Mouse (Mus musculus) intestine, embryonic 16.5 days (tissue): Measurements from ENCODE around the gene Stip1. TPM values are rescaled to one million over a fixed set of nuclear protein-coding genes. Genes with fewer than 3 reads are reported as not detected.

Experiments
- ATAC-seq: fragments of 200-750 bp; cut with Nextera tagmentation; 2 replicates; pipeline ENCODE4 v1.8.0; 2017; ENCODE audit warnings: moderate TSS enrichment, moderate library complexity
- H3K27ac ChIP-seq: fragments of 300-500 bp; sonication (generic); 2 replicates; pipeline ENCODE4 v1.5.1; 2014; ENCODE audit warnings: mild to moderate bottlenecking, low read length
- H3K27me3 ChIP-seq: fragments of 300-500 bp; sonication (generic); replicated peaks from 2 replicates; pipeline ENCODE4 v1.6.1; 2014; ENCODE audit warnings: low read length, control low read depth, mixed read lengths; ENCODE audit not compliant: control insufficient read depth, insufficient read depth
- H3K36me3 ChIP-seq: fragments of 300-500 bp; sonication (generic); 2 replicates; pipeline ENCODE4 v1.6.1; 2014; ENCODE audit warnings: low read length, control low read depth; ENCODE audit not compliant: control insufficient read depth, insufficient read depth
- H3K4me1 ChIP-seq: fragments of 300-500 bp; sonication (generic); 2 replicates; pipeline ENCODE4 v1.6.1; 2014; ENCODE audit warnings: low read length, control low read depth, mixed read lengths; ENCODE audit not compliant: control insufficient read depth, insufficient read depth
- H3K4me2 ChIP-seq: fragments of 300-500 bp; sonication (generic); 2 replicates; pipeline ENCODE4 v1.6.1; 2014; ENCODE audit warnings: low read depth, low read length, control low read depth
- H3K4me3 ChIP-seq: fragments of 300-500 bp; sonication (generic); 2 replicates; pipeline ENCODE4 v1.5.1; 2014; ENCODE audit warnings: mild to moderate bottlenecking, low read length
- H3K9ac ChIP-seq: fragments of 300-500 bp; sonication (generic); 2 replicates; pipeline ENCODE4 v1.6.1; 2014; ENCODE audit warnings: low read depth, low read length
- H3K9me3 ChIP-seq: fragments of 300-500 bp; sonication (generic); 2 replicates; pipeline ENCODE4 v1.6.1; 2016; ENCODE audit warnings: low read length, control low read depth; ENCODE audit not compliant: control insufficient read depth
- WGBS: fragments of 180-500 bp; shearing (Covaris S2); extraction: QIAGEN DNeasy Blood & Tissue Kit; methylation state at CpG from one replicate; pipeline ENCODE4 v1.1.7; 2014; 5-methylcytosine and 5-hydroxymethylcytosine counted together
- polyA plus RNA-seq: library from polyadenylated mRNA; unstranded; fragments of >200 nt; fragmentation: Nextera tagmentation; extraction: Ambion mirVana; gene quantifications from 2 replicates; pipeline ENCODE4 v1.2.1, GENCODE M21; 2015

Stip1 gene
- polyA plus RNA-seq, 1 experiment from 2014 or later = 208 TPM

GRCm38 (mm10) chr19:6973581-6974190, 66.1 kb downstream of the Stip1 start:
- peaks cover 51% of the 10 kb centered on the region for H3K4me1 ChIP-seq
- H3K27me3 ChIP-seq = no peaks in the 10 kb centered on the region
- no peaks in the 10 kb centered on the region for H3K9me3 ChIP-seq
- peak overlapping the region; percentile 72 for H3K4me2 ChIP-seq
- no peak for ATAC-seq
- peak overlapping the region; percentile 78 for H3K9ac ChIP-seq
- peak overlapping the region; percentile 69 for H3K4me3 ChIP-seq
- H3K27ac ChIP-seq = peak overlapping the region; percentile 68
- WGBS = 30% methylated on average over 12 of the region's 12 CpGs
- peaks cover 5% of the 10 kb centered on the region; the same call in 1 of the 2 replicates for H3K36me3 ChIP-seq

- 78% methylated on average over 13 of the region's 13 CpGs for WGBS
- Histone ChIP-seq H3K36me3 (0 out of 2 replicates have a peak, but pooled peaks cover 3% of the 10 kb centered on the region), H3K9ac (no peak overlapping the region), H3K9me3 (no peaks in the 10 kb centered on the region), H3K27ac (peak overlapping the region; percentile 96; the same call in 1 of the 2 replicates), H3K27me3 (no peaks in the 10 kb centered on the region), H3K4me2 (no peak overlapping the region), H3K4me1 (peaks cover 47% of the 10 kb centered on the region), H3K4me3 (no peak overlapping the region)
- ATAC-seq = no peak
These were observed 67.4 kb downstream of the Stip1 start for GRCm38 (mm10) chr19:6972247-6972917.

GRCm38 (mm10) chr19:6971644-6972043, 68.1 kb downstream of the Stip1 start:
- H3K9ac ChIP-seq = peak overlapping the region; percentile 27
- 0 out of 2 replicates have a peak, but pooled peaks cover 3% of the 10 kb centered on the region for H3K36me3 ChIP-seq
- H3K27ac ChIP-seq = peak overlapping the region; percentile 96
- no peak overlapping the region for H3K4me2 ChIP-seq
- WGBS = 27% methylated on average over 6 of the region's 6 CpGs
- H3K9me3 ChIP-seq = no peaks in the 10 kb centered on the region
- peaks cover 48% of the 10 kb centered on the region for H3K4me1 ChIP-seq
- no peaks in the 10 kb centered on the region for H3K27me3 ChIP-seq
- no peak for ATAC-seq
- H3K4me3 ChIP-seq = no peak overlapping the region

Other genes starting within 250 kb of the Stip1 start
- gene Rps6ka4, start 199.3 kb downstream of the Stip1 start, polyA plus RNA-seq = 20.5 and 20.7 TPM in 2 replicates
- 1.1 and 1.3 TPM in 2 replicates for gene Ccdc88b, start 181.8 kb downstream of the Stip1 start, polyA plus RNA-seq
- gene Trmt112, start 130.3 kb downstream of the Stip1 start, polyA plus RNA-seq = 97.6 and 111 TPM in 2 replicates
- gene Prdx5, start 129.9 kb downstream of the Stip1 start, polyA plus RNA-seq = 234 and 241 TPM in 2 replicates
- gene Esrra, start 118.2 kb downstream of the Stip1 start, polyA plus RNA-seq = 41.7 and 47.7 TPM in 2 replicates
- gene Catsperz, start 114.6 kb downstream of the Stip1 start, polyA plus RNA-seq = 0.73 and 1.4 TPM in 2 replicates
- 0.45 and 0.48 TPM in 2 replicates for gene Kcnk4, start 105.5 kb downstream of the Stip1 start, polyA plus RNA-seq
- 77.7 and 80.5 TPM in 2 replicates for gene Bad, start 98.1 kb downstream of the Stip1 start, polyA plus RNA-seq
- gene Gpr137, start 97.5 kb downstream of the Stip1 start, polyA plus RNA-seq = 20.6 and 21.1 TPM in 2 replicates
- gene Ppp1r14b, start 65.0 kb downstream of the Stip1 start, polyA plus RNA-seq = 57.9 and 58.2 TPM in 2 replicates
- 198 and 222 TPM in 2 replicates for gene Plcb3, start 63.5 kb downstream of the Stip1 start, polyA plus RNA-seq
- 176 and 195 TPM in 2 replicates for gene Fkbp2, start 59.5 kb downstream of the Stip1 start, polyA plus RNA-seq
- 18.3 and 21.5 TPM in 2 replicates for gene Vegfb, start 52.3 kb downstream of the Stip1 start, polyA plus RNA-seq
- gene Dnajc4, start 47.4 kb downstream of the Stip1 start, polyA plus RNA-seq = 26.9 and 29.5 TPM in 2 replicates
- gene Nudt22, start 43.9 kb downstream of the Stip1 start, polyA plus RNA-seq = 33.0 and 40.2 TPM in 2 replicates
- gene Trpt1, start 43.8 kb downstream of the Stip1 start, polyA plus RNA-seq = 8.9 and 9.5 TPM in 2 replicates
- gene Fermt3, start 20.5 kb downstream of the Stip1 start, polyA plus RNA-seq = 13.0 and 14.4 TPM in 2 replicates
- gene Macrod1, start 16.8 kb upstream of the Stip1 start, polyA plus RNA-seq = 11.6 and 13.1 TPM in 2 replicates
- gene Flrt1, start 65.8 kb upstream of the Stip1 start, polyA plus RNA-seq = 1.6 and 1.9 TPM in 2 replicates
- gene Otub1, start 166.3 kb upstream of the Stip1 start, polyA plus RNA-seq = 162 and 166 TPM in 2 replicates
- gene Cox8a, start 177.6 kb upstream of the Stip1 start, polyA plus RNA-seq = 1,467 and 1,508 TPM in 2 replicates
- gene Naa40, start 201.2 kb upstream of the Stip1 start, polyA plus RNA-seq = 48.4 and 51.9 TPM in 2 replicates
- gene Rcor2, start 227.4 kb upstream of the Stip1 start, polyA plus RNA-seq = 6.5 and 9.0 TPM in 2 replicates